Mouse (Mus musculus): ENCODE data around the gene Glb1. TPM values are rescaled to one million over a fixed set of nuclear protein-coding genes. Genes with fewer than 3 reads are reported as not detected.

Gene Glb1
- total and polyA plus RNA-seq, 2 experiments from 2014 or later: 32.1 to 38.0 TPM

GRCm38 (mm10) chr9:114465442-114465841 lies 64.6 kb downstream of the Glb1 start:
- H3K9me3 ChIP-seq (ENCODE audit: low read length): no peaks in the 10 kb centered on the region
- DNase-seq (ENCODE audit: low spot score) (no peak), ATAC-seq (ENCODE audit: low FRiP score) (no peak)
- H3K4me2 ChIP-seq (ENCODE audit: low read depth, low read length, poor library complexity, severe bottlenecking): no peak overlapping the region
- H3K27ac ChIP-seq (ENCODE audit: low read depth, low read length): no peak overlapping the region
- H3K4me3 ChIP-seq (ENCODE audit: low read depth, low read length): no peak overlapping the region
- H3K27me3 ChIP-seq (ENCODE audit: insufficient read depth, low read length): no peaks in the 10 kb centered on the region
- no peaks in the 10 kb centered on the region for H3K4me1 ChIP-seq (ENCODE audit: insufficient read depth, low read length)
- peaks cover 36% of the 10 kb centered on the region for H3K36me3 ChIP-seq (ENCODE audit: insufficient read depth, low read length)
- no peak overlapping the region for H3K9ac ChIP-seq (replicated peaks; ENCODE audit: low read length, poor library complexity, severe bottlenecking)
- TF ChIP-seq CTCF (IDR thresholded peaks at IDR 0.05): no peak
- WGBS: 86% methylated on average over 6 of the region's 6 CpGs

- no peak for DNase-seq (ENCODE audit: low spot score)
- ATAC-seq (ENCODE audit: low FRiP score): no peak
- Histone ChIP-seq H3K4me2 (ENCODE audit: low read depth, low read length, poor library complexity, severe bottlenecking) (no peak overlapping the region), H3K27me3 (ENCODE audit: insufficient read depth, low read length) (no peaks in the 10 kb centered on the region), H3K9me3 (ENCODE audit: low read length) (no peaks in the 10 kb centered on the region), H3K4me1 (ENCODE audit: insufficient read depth, low read length) (no peaks in the 10 kb centered on the region), H3K27ac (ENCODE audit: low read depth, low read length) (no peak overlapping the region), H3K9ac (replicated peaks; ENCODE audit: low read length, poor library complexity, severe bottlenecking) (no peak overlapping the region), H3K36me3 (ENCODE audit: insufficient read depth, low read length) (peaks cover 30% of the 10 kb centered on the region), H3K4me3 (ENCODE audit: low read depth, low read length) (no peak overlapping the region)
- TF ChIP-seq CTCF (IDR thresholded peaks at IDR 0.05): no peak
- 59% methylated on average over 7 of the region's 7 CpGs for WGBS
Measured at GRCm38 (mm10) chr9:114466871-114467270, 66.0 kb downstream of the Glb1 start.

- Histone ChIP-seq H3K27ac (ENCODE audit: low read depth, low read length) (no peak overlapping the region), H3K27me3 (ENCODE audit: insufficient read depth, low read length) (no peaks in the 10 kb centered on the region), H3K36me3 (ENCODE audit: insufficient read depth, low read length) (peaks cover 25% of the 10 kb centered on the region), H3K4me3 (ENCODE audit: low read depth, low read length) (no peak overlapping the region), H3K4me1 (ENCODE audit: insufficient read depth, low read length) (no peaks in the 10 kb centered on the region), H3K9me3 (ENCODE audit: low read length) (no peaks in the 10 kb centered on the region), H3K9ac (replicated peaks; ENCODE audit: low read length, poor library complexity, severe bottlenecking) (no peak overlapping the region), H3K4me2 (ENCODE audit: low read depth, low read length, poor library complexity, severe bottlenecking) (no peak overlapping the region)
- no peak for TF ChIP-seq CTCF (IDR thresholded peaks at IDR 0.05)
- no peak for ATAC-seq (ENCODE audit: low FRiP score)
- 92% methylated on average over 5 of the region's 5 CpGs for WGBS
- no peak for DNase-seq (ENCODE audit: low spot score)
Measured at GRCm38 (mm10) chr9:114468217-114468616, 67.3 kb downstream of the Glb1 start.

GRCm38 (mm10) chr9:114468701-114469100 lies 67.8 kb downstream of the Glb1 start:
- H3K9me3 ChIP-seq (ENCODE audit: low read length): no peaks in the 10 kb centered on the region
- no peak overlapping the region for H3K4me2 ChIP-seq (ENCODE audit: low read depth, low read length, poor library complexity, severe bottlenecking)
- no peaks in the 10 kb centered on the region for H3K27me3 ChIP-seq (ENCODE audit: insufficient read depth, low read length)
- no peaks in the 10 kb centered on the region for H3K4me1 ChIP-seq (ENCODE audit: insufficient read depth, low read length)
- H3K27ac ChIP-seq (ENCODE audit: low read depth, low read length): no peak overlapping the region
- H3K4me3 ChIP-seq (ENCODE audit: low read depth, low read length): no peak overlapping the region
- H3K36me3 ChIP-seq (ENCODE audit: insufficient read depth, low read length): peaks cover 24% of the 10 kb centered on the region
- DNase-seq (ENCODE audit: low spot score) (no peak), ATAC-seq (ENCODE audit: low FRiP score) (no peak)
- TF ChIP-seq CTCF (IDR thresholded peaks at IDR 0.05): peak; percentile 12; the same call in 1 of the 2 replicates
- H3K9ac ChIP-seq (replicated peaks; ENCODE audit: low read length, poor library complexity, severe bottlenecking): no peak overlapping the region
- WGBS: 94% methylated on average over 4 of the region's 4 CpGs

GRCm38 (mm10) chr9:114471892-114472291 lies 71.0 kb downstream of the Glb1 start:
- Histone ChIP-seq H3K27me3 (ENCODE audit: insufficient read depth, low read length) (no peaks in the 10 kb centered on the region), H3K36me3 (ENCODE audit: insufficient read depth, low read length) (peaks cover 4% of the 10 kb centered on the region; the same call in 1 of the 2 replicates), H3K4me3 (ENCODE audit: low read depth, low read length) (no peak overlapping the region), H3K27ac (ENCODE audit: low read depth, low read length) (no peak overlapping the region), H3K4me2 (ENCODE audit: low read depth, low read length, poor library complexity, severe bottlenecking) (no peak overlapping the region), H3K9me3 (ENCODE audit: low read length) (no peaks in the 10 kb centered on the region), H3K9ac (replicated peaks; ENCODE audit: low read length, poor library complexity, severe bottlenecking) (no peak overlapping the region), H3K4me1 (ENCODE audit: insufficient read depth, low read length) (no peaks in the 10 kb centered on the region)
- DNase-seq (ENCODE audit: low spot score) (no peak), ATAC-seq (ENCODE audit: low FRiP score) (no peak)
- 80% methylated on average over 7 of the region's 7 CpGs for WGBS
- TF ChIP-seq CTCF (IDR thresholded peaks at IDR 0.05): no peak

GRCm38 (mm10) chr9:114477019-114477418 lies 76.1 kb downstream of the Glb1 start:
- WGBS: 94% methylated on average over 9 of the region's 9 CpGs
- Histone ChIP-seq H3K4me1 (ENCODE audit: insufficient read depth, low read length) (no peaks in the 10 kb centered on the region), H3K4me2 (ENCODE audit: low read depth, low read length, poor library complexity, severe bottlenecking) (no peak overlapping the region), H3K36me3 (ENCODE audit: insufficient read depth, low read length) (peaks cover 4% of the 10 kb centered on the region; the same call in 1 of the 2 replicates), H3K27ac (ENCODE audit: low read depth, low read length) (no peak overlapping the region), H3K9me3 (ENCODE audit: low read length) (no peaks in the 10 kb centered on the region), H3K4me3 (ENCODE audit: low read depth, low read length) (no peak overlapping the region), H3K9ac (replicated peaks; ENCODE audit: low read length, poor library complexity, severe bottlenecking) (no peak overlapping the region), H3K27me3 (ENCODE audit: insufficient read depth, low read length) (no peaks in the 10 kb centered on the region)
- ATAC-seq (ENCODE audit: low FRiP score) (no peak), DNase-seq (ENCODE audit: low spot score) (no peak)
- no peak for TF ChIP-seq CTCF (IDR thresholded peaks at IDR 0.05)

Measured in midbrain, postnatal 0 days (tissue).